Mouse (Mus musculus) kidney, embryonic 14.5 days (tissue): ENCODE results near the gene Adh1. TPM values are rescaled to one million over a fixed set of nuclear protein-coding genes. Genes with fewer than 3 reads are reported as not detected.
A peak's percentile ranks its signal among the peaks of the same experiment; 100 is the strongest.

Source experiments
- ATAC-seq: fragments of 200-750 bp; cut with Nextera tagmentation; 2 replicates; pipeline ENCODE4 v1.8.0; 2017; ENCODE audit warnings: moderate number of reproducible peaks, mild to moderate bottlenecking, moderate TSS enrichment, moderate library complexity; ENCODE audit not compliant: low FRiP score, low TSS enrichment
- H3K27ac ChIP-seq: fragments of 300-500 bp; sonication (generic); 2 replicates; pipeline ENCODE4 v1.5.1; 2014; ENCODE audit warnings: low read depth, mild to moderate bottlenecking, low read length, moderate library complexity, mixed read lengths
- H3K27me3 ChIP-seq: fragments of 300-500 bp; sonication (generic); 2 replicates; pipeline ENCODE4 v1.6.1; 2014; ENCODE audit warnings: mild to moderate bottlenecking, low read length; ENCODE audit not compliant: control insufficient read depth, insufficient read depth
- H3K36me3 ChIP-seq: fragments of 300-500 bp; sonication (generic); 2 replicates; pipeline ENCODE4 v1.6.1; 2014; ENCODE audit warnings: low read length, mixed read lengths; ENCODE audit not compliant: control insufficient read depth, insufficient read depth
- H3K4me1 ChIP-seq: fragments of 300-500 bp; sonication (generic); 2 replicates; pipeline ENCODE4 v1.6.1; 2014; ENCODE audit warnings: low read length, mixed read lengths; ENCODE audit not compliant: control insufficient read depth, insufficient read depth
- H3K4me2 ChIP-seq: fragments of 300-500 bp; sonication (generic); replicated peaks from 2 replicates; pipeline ENCODE4 v1.6.1; 2014; ENCODE audit warnings: low read depth, mild to moderate bottlenecking, low read length
- H3K4me3 ChIP-seq: fragments of 300-500 bp; sonication (generic); 2 replicates; pipeline ENCODE4 v1.5.1; 2014; ENCODE audit warnings: mild to moderate bottlenecking, low read length
- H3K9ac ChIP-seq: fragments of 300-500 bp; sonication (generic); 2 replicates; pipeline ENCODE4 v1.6.1; 2014; ENCODE audit warnings: low read depth, mild to moderate bottlenecking, low read length, moderate library complexity
- H3K9me3 ChIP-seq: fragments of 300-500 bp; sonication (generic); 2 replicates; pipeline ENCODE4 v1.6.1; 2016; ENCODE audit warnings: low read length; ENCODE audit not compliant: control insufficient read depth
- WGBS: fragments of 180-500 bp; shearing (Covaris S2); extraction: QIAGEN DNeasy Blood & Tissue Kit; methylation state at CpG from one replicate; pipeline ENCODE4 v1.1.7; 2014; 5-methylcytosine and 5-hydroxymethylcytosine counted together
- polyA plus RNA-seq: library from polyadenylated mRNA; unstranded; fragments of >200 nt; fragmentation: Nextera tagmentation; extraction: Ambion mirVana; gene quantifications from 2 replicates; pipeline ENCODE4 v1.2.1, GENCODE M21; 2014

Adh1 gene
- polyA plus RNA-seq, 1 experiment from 2014 or later, result 20.4 TPM

GRCm38 (mm10) chr3:138246511-138247020 lies 14.2 kb upstream of the Adh1 start:
- Histone ChIP-seq H3K9ac (no peak overlapping the region), H3K27ac (no peak overlapping the region), H3K4me2 (no peak overlapping the region), H3K9me3 (no peaks in the 10 kb centered on the region), H3K36me3 (no peaks in the 10 kb centered on the region), H3K4me3 (no peak overlapping the region), H3K27me3 (no peaks in the 10 kb centered on the region), H3K4me1 (no peaks in the 10 kb centered on the region; the same call in 1 of the 2 replicates)
- ATAC-seq, result no peak

DNA sequence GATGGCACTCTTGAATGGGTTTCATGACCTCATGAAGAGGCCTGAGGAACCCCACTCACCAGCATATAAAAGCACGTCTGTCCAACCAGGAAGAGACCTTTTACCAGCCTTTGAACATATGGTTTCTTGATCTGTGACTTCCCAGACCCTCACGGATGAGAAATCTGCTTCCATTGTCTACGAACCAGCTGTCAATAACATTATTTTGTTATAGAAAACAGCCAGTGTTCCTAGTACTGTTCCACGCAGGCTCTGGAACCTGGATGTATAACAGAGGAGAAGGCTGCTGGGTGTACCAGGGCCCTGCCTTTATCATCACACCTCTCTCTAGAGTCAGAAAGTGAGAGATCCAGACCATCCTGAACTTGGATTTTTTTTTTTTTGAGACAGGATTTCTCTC lies 13.6 kb upstream of the Adh1 start:
- 82% methylated on average over 4 of the region's 4 CpGs for WGBS
- Histone ChIP-seq H3K27ac (no peak overlapping the region), H3K4me2 (no peak overlapping the region), H3K4me3 (no peak overlapping the region), H3K4me1 (no peaks in the 10 kb centered on the region), H3K9me3 (no peaks in the 10 kb centered on the region), H3K27me3 (no peaks in the 10 kb centered on the region), H3K36me3 (no peaks in the 10 kb centered on the region), H3K9ac (no peak overlapping the region)
- no peak for ATAC-seq

- H3K4me3 ChIP-seq, result no peak overlapping the region
- H3K27ac ChIP-seq, result peak overlapping the region; percentile 56; the same call in 1 of the 2 replicates
- no peaks in the 10 kb centered on the region for H3K9me3 ChIP-seq
- no peaks in the 10 kb centered on the region for H3K36me3 ChIP-seq
- H3K4me2 ChIP-seq, result no peak overlapping the region
- no peaks in the 10 kb centered on the region for H3K4me1 ChIP-seq
- no peak overlapping the region for H3K9ac ChIP-seq
- no peaks in the 10 kb centered on the region for H3K27me3 ChIP-seq
- WGBS, result 35% methylated on average over 7 of the region's 7 CpGs
- peak; percentile 96 for ATAC-seq
Observed at GRCm38 (mm10) chr3:138248011-138248410, 12.8 kb upstream of the Adh1 start.

DNA sequence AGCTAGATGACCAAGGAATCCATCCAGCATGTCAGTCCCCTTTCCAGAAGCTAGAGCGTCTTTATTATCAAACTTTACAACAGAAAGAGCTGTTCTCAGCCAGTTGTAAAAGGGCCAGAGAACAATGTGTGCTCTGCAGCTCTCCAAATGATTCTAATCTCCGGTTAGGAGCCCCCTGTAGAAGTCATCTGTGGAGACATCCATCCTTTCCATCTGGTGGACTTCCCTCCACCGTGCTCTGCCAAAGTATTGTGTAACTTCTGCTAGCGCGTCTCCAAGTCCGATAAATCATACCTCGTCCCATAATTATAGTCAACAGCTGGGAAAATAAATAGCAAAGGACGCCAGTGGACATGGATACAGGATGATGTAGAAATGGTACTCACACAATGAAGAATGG lies 12.0 kb upstream of the Adh1 start:
- H3K36me3 ChIP-seq, result no peaks in the 10 kb centered on the region
- peak overlapping the region; percentile 51; the same call in 1 of the 2 replicates for H3K27ac ChIP-seq
- 72% methylated on average over 8 of the region's 8 CpGs for WGBS
- no peak overlapping the region for H3K4me2 ChIP-seq
- no peaks in the 10 kb centered on the region for H3K27me3 ChIP-seq
- no peak overlapping the region for H3K9ac ChIP-seq
- ATAC-seq, result no peak
- no peak overlapping the region for H3K4me3 ChIP-seq
- H3K4me1 ChIP-seq, result peaks cover 3% of the 10 kb centered on the region; the same call in 1 of the 2 replicates
- H3K9me3 ChIP-seq, result no peaks in the 10 kb centered on the region

DNA sequence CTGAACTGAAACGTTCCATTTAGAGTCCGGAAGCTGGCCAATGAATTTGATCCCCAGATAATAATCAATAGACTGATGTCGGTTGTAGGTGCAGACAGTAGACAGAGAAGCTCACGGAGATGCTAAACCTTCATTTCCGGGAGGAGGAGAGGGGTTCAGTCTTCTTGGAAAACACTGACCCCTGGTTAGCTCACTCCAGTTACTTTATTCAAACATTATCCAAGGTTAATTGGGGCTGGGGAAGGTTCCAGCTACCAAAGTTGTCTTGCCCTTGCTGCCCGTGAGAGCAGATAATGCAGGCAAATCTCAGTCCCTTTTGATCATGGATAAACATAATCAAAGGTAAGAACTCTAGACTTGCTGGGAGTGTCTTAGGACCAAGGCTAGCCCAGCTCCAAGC lies 9.6 kb upstream of the Adh1 start:
- Histone ChIP-seq H3K27me3 (no peaks in the 10 kb centered on the region), H3K9me3 (no peaks in the 10 kb centered on the region), H3K4me1 (peaks cover 10% of the 10 kb centered on the region; the same call in 1 of the 2 replicates), H3K9ac (no peak overlapping the region), H3K4me2 (no peak overlapping the region), H3K27ac (no peak overlapping the region), H3K36me3 (no peaks in the 10 kb centered on the region), H3K4me3 (no peak overlapping the region)
- WGBS, result 77% methylated on average over 6 of the region's 6 CpGs
- no peak for ATAC-seq

DNA sequence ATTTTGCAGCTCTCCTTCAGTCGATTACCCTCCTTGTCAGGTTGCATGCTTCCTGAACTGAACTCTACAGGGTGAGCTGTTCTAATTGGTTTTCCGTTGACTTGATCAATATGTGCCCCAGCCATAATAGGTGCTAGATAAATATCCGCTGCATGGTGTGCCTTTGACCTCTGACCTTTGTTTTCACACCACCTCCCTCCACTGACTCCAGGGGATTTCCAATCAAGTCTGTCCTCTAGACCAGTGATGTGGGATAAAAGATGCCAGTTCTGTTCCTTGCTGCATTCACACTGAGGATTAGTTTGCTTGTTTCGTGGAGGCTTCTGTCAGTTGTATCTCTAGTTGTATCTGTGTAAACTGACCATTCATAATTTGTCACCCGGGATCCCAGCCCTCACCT lies 6.6 kb upstream of the Adh1 start:
- no peak for ATAC-seq
- no peaks in the 10 kb centered on the region for H3K9me3 ChIP-seq
- no peaks in the 10 kb centered on the region for H3K36me3 ChIP-seq
- no peak overlapping the region for H3K27ac ChIP-seq
- H3K9ac ChIP-seq, result no peak overlapping the region
- H3K4me1 ChIP-seq, result peaks cover 10% of the 10 kb centered on the region; the same call in 1 of the 2 replicates
- H3K27me3 ChIP-seq, result no peaks in the 10 kb centered on the region
- H3K4me2 ChIP-seq, result no peak overlapping the region
- 41% methylated on average over 5 of the region's 5 CpGs for WGBS
- no peak overlapping the region for H3K4me3 ChIP-seq

DNA sequence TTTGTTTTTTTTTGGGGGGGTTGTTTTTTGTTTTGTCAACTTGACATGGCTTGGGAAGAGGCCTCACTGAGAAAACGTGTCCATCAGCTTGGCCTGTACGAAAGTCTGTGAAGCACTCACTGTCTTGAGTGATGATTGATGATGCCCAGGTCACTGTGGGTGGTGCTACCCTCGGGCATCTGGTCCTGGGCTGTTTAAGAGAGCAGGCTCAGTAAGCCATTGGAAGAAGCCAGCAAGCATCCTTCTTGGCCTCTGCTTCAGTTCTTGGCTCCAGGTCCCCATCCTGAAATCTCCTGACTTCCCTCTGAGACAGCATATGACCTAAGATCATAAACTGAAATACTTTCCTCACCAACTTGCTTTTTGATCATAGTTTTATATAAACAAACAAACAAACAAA lies 5.4 kb upstream of the Adh1 start:
- 0 out of 2 replicates have a peak, but pooled peaks have one; percentile 51 for ATAC-seq
- H3K4me1 ChIP-seq, result peaks cover 10% of the 10 kb centered on the region; the same call in 1 of the 2 replicates
- H3K27me3 ChIP-seq, result no peaks in the 10 kb centered on the region
- H3K9ac ChIP-seq, result no peak overlapping the region
- no peak overlapping the region for H3K27ac ChIP-seq
- no peak overlapping the region for H3K4me3 ChIP-seq
- H3K36me3 ChIP-seq, result no peaks in the 10 kb centered on the region
- WGBS, result 23% methylated on average over 3 of the region's 3 CpGs
- H3K4me2 ChIP-seq, result no peak overlapping the region
- H3K9me3 ChIP-seq, result no peaks in the 10 kb centered on the region

GRCm38 (mm10) chr3:138255780-138256550 lies 4.8 kb upstream of the Adh1 start:
- no peak overlapping the region for H3K9ac ChIP-seq
- no peaks in the 10 kb centered on the region for H3K27me3 ChIP-seq
- H3K4me1 ChIP-seq, result peaks cover 10% of the 10 kb centered on the region; the same call in 1 of the 2 replicates
- H3K9me3 ChIP-seq, result no peaks in the 10 kb centered on the region
- H3K4me3 ChIP-seq, result no peak overlapping the region
- no peak overlapping the region for H3K4me2 ChIP-seq
- no peak overlapping the region for H3K27ac ChIP-seq
- WGBS, result 76% methylated on average over 9 of the region's 9 CpGs
- ATAC-seq, result no peak
- no peaks in the 10 kb centered on the region for H3K36me3 ChIP-seq

GRCm38 (mm10) chr3:138262568-138262967 lies 1.8 kb downstream of the Adh1 start:
- Histone ChIP-seq H3K9ac (no peak overlapping the region), H3K4me2 (no peak overlapping the region), H3K27me3 (no peaks in the 10 kb centered on the region), H3K27ac (no peak overlapping the region), H3K4me1 (peaks cover 13% of the 10 kb centered on the region; the same call in 1 of the 2 replicates), H3K4me3 (no peak overlapping the region), H3K36me3 (no peaks in the 10 kb centered on the region), H3K9me3 (no peaks in the 10 kb centered on the region)
- no peak for ATAC-seq
- 41% methylated on average over 4 of the region's 4 CpGs for WGBS
